Mouse (Mus musculus) mouse embryonic stem cell (cell line): ENCODE data around the gene Ggt5.

Experiments
- in situ Hi-C, 2 experiments: fragments of 300-500 bp; cut with MboI; formaldehyde crosslinking; loops; 1 replicate in 1 of 2; 3 replicates in 1 of 2; pipeline ENCODE4 v1.14.3; 2019 to 2020; ENCODE audit warnings: low sequenced_read_pairs in 2 of 2, low pct_unique_long_range_greater_than_20kb in 1 of 2, mixed read lengths in 1 of 2; ENCODE audit not compliant: unreplicated experiment in 1 of 2

The Ggt5 gene

GRCm38 (mm10) chr10:75600189-75600730 is 11.1 kb downstream of the Ggt5 start:
- in situ Hi-C loops: loop anchor here in 1 of 2 experiments (10.0 kb wide), 1 partner anchor 355 kb away; the partner anchor contains the start of gene Gm5134

DNA sequence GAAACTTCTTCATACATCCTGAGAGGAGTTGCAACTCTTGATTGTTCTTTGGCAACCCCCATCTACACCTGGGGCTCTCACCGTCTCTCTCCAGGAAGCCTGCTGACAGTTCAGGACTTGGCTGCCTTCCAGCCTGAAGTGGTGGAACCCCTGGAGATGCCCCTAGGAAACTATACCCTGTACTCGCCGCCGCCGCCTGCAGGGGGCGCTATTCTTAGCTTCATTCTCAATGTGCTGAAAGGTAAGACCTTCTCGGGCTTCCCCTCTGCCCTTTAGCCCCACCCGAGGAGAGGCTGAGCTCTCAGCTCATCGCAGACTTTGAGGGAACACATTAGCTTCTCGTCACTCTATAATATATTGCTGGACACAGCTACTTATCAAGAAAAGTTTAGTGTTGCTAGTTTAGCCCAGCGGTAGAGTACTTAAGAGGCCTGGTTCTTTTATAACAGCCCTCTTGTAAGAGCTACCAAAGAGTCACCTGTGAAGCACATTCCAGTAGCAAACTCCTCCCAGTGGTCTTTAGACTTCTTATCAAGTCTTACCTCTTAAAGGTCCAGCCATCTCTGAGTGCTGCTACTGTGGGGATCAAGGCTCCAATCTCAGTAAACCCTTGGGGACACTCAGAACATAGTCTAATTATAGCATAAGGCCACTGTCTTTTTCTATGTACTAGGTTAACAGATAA is 16.2 kb downstream of the Ggt5 start:
- in situ Hi-C loops: loop anchor here in 1 of 2 experiments (10.0 kb wide), 1 partner anchor 349 kb away; the partner anchor contains the start of gene Gm5134

- in situ Hi-C loops: loop anchor here in 1 of 2 experiments (10.0 kb wide), 1 partner anchor 348 kb away; the partner anchor contains the start of gene Gm5134
Observed at GRCm38 (mm10) chr10:75607253-75607652, 18.1 kb downstream of the Ggt5 start.

GRCm38 (mm10) chr10:75608975-75609374 is 19.8 kb downstream of the Ggt5 start:
- in situ Hi-C loops: loop anchor here in 1 of 2 experiments (10.0 kb wide), 1 partner anchor 346 kb away; the partner anchor contains the start of gene Gm5134

- in situ Hi-C loops: no loop called here
Observed at GRCm38 (mm10) chr10:75610486-75610885, 21.3 kb downstream of the Ggt5 start.

DNA sequence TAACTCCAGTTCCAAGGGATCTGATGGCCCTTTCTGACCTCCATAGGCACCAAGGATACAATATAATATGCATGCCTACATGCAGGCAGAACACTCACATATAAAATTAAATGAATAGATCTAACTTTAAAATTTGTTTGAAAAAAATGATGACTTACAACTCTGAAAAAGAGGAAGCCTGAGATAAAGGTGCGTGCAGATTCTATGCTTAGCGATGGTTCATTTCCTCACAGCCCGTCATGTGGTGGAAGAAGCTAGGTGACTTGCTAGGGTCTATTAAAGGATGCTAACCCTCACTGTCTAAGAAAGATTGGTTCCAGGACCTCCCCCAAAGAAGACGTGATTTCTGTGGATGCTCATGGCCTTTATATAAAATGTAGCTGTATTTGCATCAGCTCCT is 26.9 kb downstream of the Ggt5 start:
- in situ Hi-C loops: no loop called here

GRCm38 (mm10) chr10:75620818-75621217 is 31.7 kb downstream of the Ggt5 start:
- in situ Hi-C loops: no loop called here

GRCm38 (mm10) chr10:75625920-75626319 is 36.8 kb downstream of the Ggt5 start:
- in situ Hi-C loops: no loop called here

GRCm38 (mm10) chr10:75626991-75627390 is 37.9 kb downstream of the Ggt5 start:
- in situ Hi-C loops: no loop called here

DNA sequence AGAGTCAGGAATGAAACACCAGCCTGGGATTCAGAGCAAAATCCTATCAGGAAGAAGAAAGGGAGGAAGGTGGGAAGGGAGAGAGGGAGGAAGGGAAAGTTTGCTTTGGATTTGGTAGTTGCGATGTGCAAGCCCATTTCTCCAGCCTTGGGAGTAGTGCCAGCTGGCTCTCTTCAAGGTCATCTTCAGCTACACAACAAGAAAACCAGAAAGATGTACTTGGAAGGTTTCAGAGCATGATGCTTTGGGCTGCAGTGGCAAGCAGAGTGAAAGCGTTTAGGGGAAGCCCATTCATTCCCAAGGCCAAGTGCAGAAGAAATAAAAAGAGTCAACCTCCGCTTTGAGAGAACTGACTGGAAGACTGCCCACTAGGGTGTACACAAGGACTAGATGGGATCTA is 38.4 kb downstream of the Ggt5 start:
- in situ Hi-C loops: no loop called here

GRCm38 (mm10) chr10:75632633-75633032 is 43.5 kb downstream of the Ggt5 start:
- in situ Hi-C loops: no loop called here

GRCm38 (mm10) chr10:75633048-75633447 is 43.9 kb downstream of the Ggt5 start:
- in situ Hi-C loops: no loop called here

- in situ Hi-C loops: no loop called here
Observed at GRCm38 (mm10) chr10:75633576-75634139, 44.5 kb downstream of the Ggt5 start.

GRCm38 (mm10) chr10:75634610-75635009 is 45.5 kb downstream of the Ggt5 start:
- in situ Hi-C loops: no loop called here

DNA sequence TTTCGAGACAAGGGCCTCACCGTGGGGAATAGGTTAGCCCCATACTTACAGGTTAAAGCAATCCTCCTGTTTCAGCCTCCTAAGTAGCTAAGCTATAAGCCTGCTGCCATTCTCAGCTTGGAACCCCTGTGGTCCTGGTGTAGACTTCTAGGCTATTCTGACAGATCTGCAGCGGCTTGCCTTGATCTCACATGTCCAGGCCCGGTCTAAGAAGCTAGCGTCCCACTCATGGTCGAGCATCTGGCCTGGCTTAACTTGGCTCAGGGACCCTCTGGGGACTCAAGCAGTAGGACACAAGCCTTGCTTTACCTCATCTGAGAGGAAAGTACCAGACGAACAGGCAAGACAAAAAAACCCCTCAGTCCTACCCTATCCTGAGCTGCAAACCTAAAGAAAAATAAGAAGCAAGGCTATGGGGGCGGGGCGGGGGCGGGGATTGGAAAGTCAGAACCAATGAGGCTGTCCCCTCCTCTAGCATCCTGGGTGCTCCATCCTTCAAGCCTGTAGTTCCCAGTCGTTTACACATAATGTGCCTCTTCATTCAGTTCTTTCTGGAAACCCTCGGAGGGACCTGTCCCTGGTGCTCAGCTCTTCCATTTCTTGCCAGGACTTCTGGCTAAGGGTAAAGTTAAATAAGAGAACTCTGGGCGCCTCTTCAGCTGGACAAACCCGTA is 46.0 kb downstream of the Ggt5 start:
- in situ Hi-C loops: no loop called here

DNA sequence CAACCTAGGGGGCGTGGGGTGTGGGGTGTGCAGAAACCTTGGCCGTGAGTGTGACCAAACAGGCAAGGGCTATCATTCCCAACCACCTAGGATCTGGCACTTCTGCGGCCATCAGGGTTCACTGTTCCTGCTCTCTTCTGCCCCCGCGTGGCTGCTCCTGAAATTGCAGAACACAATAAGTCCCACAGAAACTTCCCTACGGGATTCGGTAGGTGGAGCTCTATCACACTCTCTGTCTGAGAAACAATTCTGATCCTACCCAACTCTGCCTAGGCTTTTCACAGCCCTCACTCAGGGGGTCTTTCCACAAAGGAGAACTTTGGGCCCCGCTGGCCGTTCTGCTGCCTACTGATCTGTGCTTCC is 46.5 kb downstream of the Ggt5 start:
- in situ Hi-C loops: no loop called here

DNA sequence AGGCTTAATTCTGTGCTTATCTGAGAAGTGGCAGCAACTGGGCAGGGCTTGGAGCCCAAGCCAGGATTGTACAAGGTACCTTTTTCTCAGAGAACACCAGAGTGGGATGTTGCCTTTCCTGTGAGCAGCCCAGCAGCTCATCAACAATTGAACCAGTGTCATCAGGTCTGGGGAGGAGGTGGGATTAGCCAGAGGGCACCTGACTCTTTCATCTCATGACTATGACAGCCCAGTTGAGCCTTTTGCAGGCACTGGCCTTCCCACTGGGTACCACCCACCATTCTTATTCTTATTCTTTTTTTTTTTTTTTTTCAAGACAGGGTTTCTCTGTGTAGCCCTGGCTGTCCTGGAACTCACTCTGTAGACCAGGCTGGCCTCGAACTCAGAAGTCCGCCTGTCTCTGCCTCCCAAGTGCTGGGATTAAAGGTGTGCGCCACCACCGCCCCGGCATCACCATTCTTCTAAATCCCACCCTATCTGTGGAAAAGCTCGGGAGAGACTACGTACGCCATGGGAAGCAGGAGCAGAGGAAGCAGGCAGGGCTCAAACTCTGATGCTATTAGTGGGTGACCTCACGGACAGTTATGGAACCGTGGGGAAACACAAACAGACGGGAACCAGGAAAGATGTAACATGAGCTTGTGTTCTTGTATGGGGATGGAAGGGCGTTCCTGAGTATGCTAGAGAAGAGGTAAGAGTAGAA is 47.1 kb downstream of the Ggt5 start:
- in situ Hi-C loops: no loop called here

GRCm38 (mm10) chr10:75637711-75638110 is 48.6 kb downstream of the Ggt5 start:
- in situ Hi-C loops: no loop called here

DNA sequence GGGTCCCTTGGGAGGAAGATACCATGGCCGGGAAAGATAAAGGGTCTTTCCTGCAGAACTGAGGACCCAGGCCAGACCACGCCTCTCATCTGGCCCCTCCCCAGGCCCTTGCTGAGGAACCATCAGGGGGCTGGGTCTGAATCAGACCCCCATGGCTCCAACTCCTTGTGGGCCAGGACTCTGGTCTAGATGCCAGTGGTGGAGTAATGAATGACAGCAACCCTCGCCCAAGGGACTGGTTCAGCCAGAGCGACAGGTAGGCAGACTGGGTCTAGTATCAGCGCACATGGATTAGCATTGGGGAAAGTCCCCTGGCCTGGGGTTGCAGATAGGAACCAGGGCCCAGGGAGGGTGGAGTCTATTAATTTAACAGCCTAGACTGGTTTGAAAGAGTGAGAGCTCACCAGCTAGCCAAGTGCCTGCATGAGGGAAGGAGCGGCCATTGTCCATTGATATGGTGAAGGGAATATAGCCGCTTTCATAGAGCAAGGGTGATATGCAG is 52.6 kb downstream of the Ggt5 start:
- in situ Hi-C loops: no loop called here
